In genomic region chr1:63628211-63628610, GRCm38 (mm10) we compare ENCODE assay signal across 14 mouse cellular contexts. TPM values are rescaled to one million over a fixed set of nuclear protein-coding genes. Genes with fewer than 3 reads are reported as not detected.
A peak's percentile ranks its signal among the peaks of the same experiment; 100 is the strongest.
DNase-seq lines count a peak whose midpoint lies in the region; ATAC-seq and TF ChIP-seq lines count a peak whose summit lies in the region.
"Had no signal": no experiment of that assay in that cellular context is flagged by ENCODE, and none has a peak within 500 bp of the region (broad histone marks: within the 10 kb centered on the region; RNA-seq: fewer than 3 reads in every experiment).

No protein-coding gene starts in this region.

- DNase-seq in hindbrain, postnatal 0 days (ENCODE audit: low spot score), result peak; percentile 25
- peak; percentile 32 for DNase-seq in brain, embryonic 14.5 days (ENCODE audit: low read depth)
- peak; percentile 64 for DNase-seq in fibroblast of lung, adult 2 months (ENCODE audit: low read depth)
- no peak for DNase-seq in thymus, postnatal 4 days
- DNase-seq in layer of hippocampus, postnatal 36 days, result no peak

- no peak for ATAC-seq in hindbrain, postnatal 0 days
- ATAC-seq in hindbrain, embryonic 12.5 days (ENCODE audit: low FRiP score), result no peak
- peak; percentile 67; the same call in 1 of the 2 replicates for ATAC-seq in limb, embryonic 15.5 days (ENCODE audit: insufficient number of reproducible peaks, low FRiP score, low TSS enrichment, low read depth)
- ATAC-seq: activated CD4-positive, CD25-positive, alpha-beta regulatory T cell, adult 4 months had no signal

- H3K4me1 ChIP-seq in hindbrain, postnatal 0 days (ENCODE audit: insufficient read depth, low read length), result no peaks in the 10 kb centered on the region
- no peaks in the 10 kb centered on the region for H3K4me1 ChIP-seq in hindbrain, embryonic 12.5 days
- 0 out of 2 replicates have a peak, but pooled peaks cover 2% of the 10 kb centered on the region for H3K4me1 ChIP-seq in limb, embryonic 15.5 days
- H3K4me1 ChIP-seq: embryonic facial prominence, embryonic 15.5 days; hindbrain, embryonic 15.5 days; neural tube, embryonic 13.5 days had no signal

- no peaks in the 10 kb centered on the region for H3K27me3 ChIP-seq in hindbrain, postnatal 0 days (ENCODE audit: insufficient read depth, low read length)
- no peaks in the 10 kb centered on the region for H3K27me3 ChIP-seq in hindbrain, embryonic 12.5 days
- no peaks in the 10 kb centered on the region for H3K27me3 ChIP-seq in limb, embryonic 15.5 days
- H3K27me3 ChIP-seq: embryonic facial prominence, embryonic 15.5 days; hindbrain, embryonic 15.5 days; neural tube, embryonic 13.5 days had no signal

- H3K27ac ChIP-seq in hindbrain, postnatal 0 days, result no peak overlapping the region
- H3K27ac ChIP-seq in hindbrain, embryonic 12.5 days, result no peak overlapping the region
- no peak overlapping the region for H3K27ac ChIP-seq in limb, embryonic 15.5 days
- H3K27ac ChIP-seq: embryonic facial prominence, embryonic 15.5 days; hindbrain, embryonic 15.5 days; kidney, postnatal 0 days; neural tube, embryonic 13.5 days had no signal

- H3K4me3 ChIP-seq in hindbrain, postnatal 0 days (ENCODE audit: low read length), result no peak overlapping the region
- H3K4me3 ChIP-seq in hindbrain, embryonic 12.5 days, result no peak overlapping the region
- no peak overlapping the region for H3K4me3 ChIP-seq in limb, embryonic 15.5 days
- H3K4me3 ChIP-seq: embryonic facial prominence, embryonic 15.5 days; hindbrain, embryonic 15.5 days; neural tube, embryonic 13.5 days had no signal

- TF ChIP-seq CTCF in hindbrain, postnatal 0 days (IDR thresholded peaks at IDR 0.05; ENCODE audit: low read depth), result no peak
- no peak for TF ChIP-seq CTCF in brain, embryonic 14.5 days (IDR thresholded peaks at IDR 0.05; ENCODE audit: borderline replicate concordance, extremely low read depth, insufficient read depth, insufficient read length)

- H3K9me3 ChIP-seq in hindbrain, postnatal 0 days (ENCODE audit: low read length), result no peaks in the 10 kb centered on the region
- no peaks in the 10 kb centered on the region for H3K9me3 ChIP-seq in hindbrain, embryonic 12.5 days (replicated peaks)
- no peaks in the 10 kb centered on the region for H3K9me3 ChIP-seq in limb, embryonic 15.5 days
- H3K9me3 ChIP-seq: embryonic facial prominence, embryonic 15.5 days; hindbrain, embryonic 15.5 days; neural tube, embryonic 13.5 days had no signal

- no peaks in the 10 kb centered on the region for H3K36me3 ChIP-seq in hindbrain, postnatal 0 days (ENCODE audit: insufficient read depth, low read length)
- no peaks in the 10 kb centered on the region for H3K36me3 ChIP-seq in hindbrain, embryonic 12.5 days
- no peaks in the 10 kb centered on the region for H3K36me3 ChIP-seq in limb, embryonic 15.5 days
- H3K36me3 ChIP-seq: embryonic facial prominence, embryonic 15.5 days; hindbrain, embryonic 15.5 days; neural tube, embryonic 13.5 days had no signal

- no peak overlapping the region for H3K4me2 ChIP-seq in hindbrain, postnatal 0 days (ENCODE audit: low read depth, low read length)
- H3K4me2 ChIP-seq in hindbrain, embryonic 12.5 days (replicated peaks), result no peak overlapping the region
- H3K4me2 ChIP-seq in limb, embryonic 15.5 days, result no peak overlapping the region
- H3K4me2 ChIP-seq: embryonic facial prominence, embryonic 15.5 days; hindbrain, embryonic 15.5 days; neural tube, embryonic 13.5 days had no signal

- 42% methylated on average over 2 of the region's 2 CpGs for WGBS in hindbrain, postnatal 0 days
- WGBS in hindbrain, embryonic 12.5 days, result 38% methylated on average over 2 of the region's 2 CpGs
- 10% methylated on average over 2 of the region's 2 CpGs for WGBS in limb, embryonic 15.5 days

- no peak for TF ChIP-seq POLR2A in brain, embryonic 14.5 days (IDR thresholded peaks at IDR 0.05; ENCODE audit: borderline replicate concordance, extremely low read depth, insufficient read depth, insufficient read length, poor library complexity, severe bottlenecking)

- H3K9ac ChIP-seq in hindbrain, postnatal 0 days (replicated peaks; ENCODE audit: low read length), result no peak overlapping the region
- no peak overlapping the region for H3K9ac ChIP-seq in hindbrain, embryonic 12.5 days
- H3K9ac ChIP-seq in limb, embryonic 15.5 days, result no peak overlapping the region
- H3K9ac ChIP-seq: embryonic facial prominence, embryonic 15.5 days; hindbrain, embryonic 15.5 days; neural tube, embryonic 13.5 days had no signal

RNA-seq across cellular contexts. Expression of gene Gm39653, which starts 12.4 kb away (rescaled TPM):
- not detected in 2 replicates for total RNA-seq in hindbrain, postnatal 0 days (2014; rRNA removed)
- not detected in 2 replicates for polyA plus RNA-seq in hindbrain, postnatal 0 days (2015; fragmentation: Nextera tagmentation; extraction: Ambion mirVana)
- polyA plus RNA-seq in hindbrain, embryonic 12.5 days (2016; fragmentation: Nextera tagmentation; extraction: Ambion mirVana), result not detected in 2 replicates
- polyA plus RNA-seq in brain, embryonic 14.5 days (2012; rRNA removed), result not detected in 2 replicates
- polyA plus RNA-seq in limb, embryonic 15.5 days (2015; fragmentation: Nextera tagmentation; extraction: Ambion mirVana), result not detected in 2 replicates
- not detected for total RNA-seq in layer of hippocampus, postnatal 36 days (2021)
- total RNA-seq: megakaryocyte progenitor cell, adult 5-6 weeks had no signal
- polyA plus RNA-seq: activated CD4-positive, CD25-positive, alpha-beta regulatory T cell, adult 4 months; embryonic facial prominence, embryonic 15.5 days; hindbrain, embryonic 15.5 days; kidney, postnatal 0 days; neural tube, embryonic 13.5 days; small intestine, adult 2 months had no signal

RNA-seq across cellular contexts. Expression of gene Dytn, which starts 58.5 kb away (rescaled TPM):
- total RNA-seq in hindbrain, postnatal 0 days (2014; rRNA removed), result 0.26 TPM in 1 of 2 replicates, not detected in the other
- polyA plus RNA-seq in hindbrain, postnatal 0 days (2015; fragmentation: Nextera tagmentation; extraction: Ambion mirVana), result 0.10 TPM in 1 of 2 replicates, not detected in the other
- not detected in 2 replicates for polyA plus RNA-seq in hindbrain, embryonic 12.5 days (2016; fragmentation: Nextera tagmentation; extraction: Ambion mirVana)
- 0.01 and 0.10 TPM in 2 replicates for polyA plus RNA-seq in brain, embryonic 14.5 days (2012; rRNA removed)
- not detected in 2 replicates for polyA plus RNA-seq in limb, embryonic 15.5 days (2015; fragmentation: Nextera tagmentation; extraction: Ambion mirVana)
- under 1 TPM in 1 of 2 experiments, not detected in 1; 0.13 TPM for total RNA-seq in layer of hippocampus, postnatal 36 days (2021)
- total RNA-seq: megakaryocyte progenitor cell, adult 5-6 weeks had no signal
- polyA plus RNA-seq: activated CD4-positive, CD25-positive, alpha-beta regulatory T cell, adult 4 months; kidney, postnatal 0 days; small intestine, adult 2 months had no signal

Comparison
In these comparisons a context has a peak if more than half of its experiments do, and no peak if none do; other contexts are left out.
1. DNase-seq: peak in hindbrain, postnatal 0 days (single experiment), brain, embryonic 14.5 days (single experiment) and fibroblast of lung, adult 2 months (single experiment); none in thymus, postnatal 4 days (single experiment) and layer of hippocampus, postnatal 36 days (0 of 2).